Mouse (Mus musculus) layer of hippocampus, postnatal 25 days (tissue): ENCODE data around the gene Atp1a1. TPM values are rescaled to one million over a fixed set of nuclear protein-coding genes. Genes with fewer than 3 reads are reported as not detected.

Experiments
- DNase-seq, 2 experiments: peaks; one replicate each; pipeline ENCODE4 v3.0.0; 2022; ENCODE audit warnings: mixed read lengths in 2 of 2, low spot score in 1 of 2; ENCODE audit errors: extremely low spot score in 1 of 2
- total RNA-seq, 2 experiments: library from RNA; stranded (reverse); gene quantifications; 2 replicates each; pipeline ENCODE4 v1.2.3; 2021

The Atp1a1 gene
- total RNA-seq, 2 experiments from 2014 or later: 496 to 507 TPM

- DNase-seq: no peak
Observed at GRCm38 (mm10) chr3:101595866-101596630, 8.4 kb downstream of the Atp1a1 start.

GRCm38 (mm10) chr3:101594982-101595381 lies 9.5 kb downstream of the Atp1a1 start:
- DNase-seq: no peak

GRCm38 (mm10) chr3:101593266-101593651 lies 11.2 kb downstream of the Atp1a1 start:
- DNase-seq: no peak

- no peak for DNase-seq
Observed at GRCm38 (mm10) chr3:101592281-101593265, 11.9 kb downstream of the Atp1a1 start.

GRCm38 (mm10) chr3:101590380-101590779 lies 14.1 kb downstream of the Atp1a1 start:
- DNase-seq: no peak

- no peak for DNase-seq
Observed at GRCm38 (mm10) chr3:101588299-101588698, 16.2 kb downstream of the Atp1a1 start.

GRCm38 (mm10) chr3:101586794-101587193 lies 17.7 kb downstream of the Atp1a1 start:
- DNase-seq: no peak

GRCm38 (mm10) chr3:101578072-101578471 lies 26.4 kb downstream of the Atp1a1 start:
- DNase-seq: no peak

GRCm38 (mm10) chr3:101577361-101577760 lies 27.1 kb downstream of the Atp1a1 start:
- no peak for DNase-seq

- no peak for DNase-seq
Observed at GRCm38 (mm10) chr3:101575527-101576085, 28.9 kb downstream of the Atp1a1 start.

- DNase-seq: no peak
Observed at GRCm38 (mm10) chr3:101574463-101575193, 29.9 kb downstream of the Atp1a1 start.

- DNase-seq: no peak
Observed at GRCm38 (mm10) chr3:101572991-101573390, 31.5 kb downstream of the Atp1a1 start.

- no peak for DNase-seq
Observed at GRCm38 (mm10) chr3:101572174-101572626, 32.3 kb downstream of the Atp1a1 start.

- no peak for DNase-seq
Observed at GRCm38 (mm10) chr3:101571515-101572130, 32.9 kb downstream of the Atp1a1 start.

- DNase-seq: no peak
Observed at GRCm38 (mm10) chr3:101570747-101571514, 33.6 kb downstream of the Atp1a1 start.

- no peak for DNase-seq
Observed at GRCm38 (mm10) chr3:101570246-101570645, 34.2 kb downstream of the Atp1a1 start.

- no peak for DNase-seq
Observed at GRCm38 (mm10) chr3:101568627-101569026, 35.9 kb downstream of the Atp1a1 start.

GRCm38 (mm10) chr3:101564011-101564410 lies 40.5 kb downstream of the Atp1a1 start:
- no peak for DNase-seq
